ENCODE assay signal across 22 mouse cellular contexts in genomic region chr3:85853715-85854114, GRCm38 (mm10). TPM values are rescaled to one million over a fixed set of nuclear protein-coding genes. Genes with fewer than 3 reads are reported as not detected.
"Had no signal": no experiment of that assay in that cellular context is flagged by ENCODE, and none has a peak within 500 bp of the region (broad histone marks: within the 10 kb centered on the region; RNA-seq: fewer than 3 reads in every experiment).

No protein-coding gene starts in this region.

- ATAC-seq: liver, postnatal 0 days had no signal

- H3K36me3 ChIP-seq: limb, embryonic 12.5 days; limb, embryonic 15.5 days had no signal

- H3K27me3 ChIP-seq: limb, embryonic 12.5 days; limb, embryonic 15.5 days had no signal

- H3K27ac ChIP-seq: kidney, postnatal 0 days; limb, embryonic 12.5 days; limb, embryonic 15.5 days; liver, embryonic 14.5 days; stomach, postnatal 0 days had no signal

- DNase-seq: kidney, adult 2 months; kidney, postnatal 25 days; left cerebral cortex, postnatal 4 days; liver, postnatal 0 days; lung, embryonic 14.5 days; lung, postnatal 10 days; lung, postnatal 36 days; right cerebral cortex, adult 18-20 months; right cerebral cortex, postnatal 14 days; right cerebral cortex, postnatal 4 days; thymus, adult 2 months; thymus, postnatal 14 days had no signal

- H3K9ac ChIP-seq: limb, embryonic 12.5 days; limb, embryonic 15.5 days; liver, embryonic 14.5 days; liver, postnatal 0 days; lung, embryonic 14.5 days had no signal

- H3K4me2 ChIP-seq: limb, embryonic 12.5 days; limb, embryonic 15.5 days; liver, embryonic 11.5 days; lung, embryonic 14.5 days; midbrain, embryonic 11.5 days had no signal

- H3K9me3 ChIP-seq: limb, embryonic 12.5 days; limb, embryonic 15.5 days had no signal

- H3K4me3 ChIP-seq: limb, embryonic 12.5 days; limb, embryonic 15.5 days had no signal

RNA-seq across cellular contexts. Expression of gene Glt28d2, which starts 33.6 kb away (rescaled TPM):
- total RNA-seq: megakaryocyte progenitor cell, adult 5-6 weeks had no signal

RNA-seq across cellular contexts. Expression of gene Gm37240, which starts 33.6 kb away (rescaled TPM):
- total RNA-seq: megakaryocyte progenitor cell, adult 5-6 weeks; megakaryocyte-erythroid progenitor cell, adult 5-6 weeks had no signal
- polyA plus RNA-seq: neural tube, embryonic 14.5 days had no signal

RNA-seq across cellular contexts. Expression of gene Fam160a1, which starts 36.6 kb away (rescaled TPM):
- total RNA-seq: megakaryocyte progenitor cell, adult 5-6 weeks; megakaryocyte-erythroid progenitor cell, adult 5-6 weeks had no signal
